Mouse (Mus musculus) CH12.LX (cell line): Measurements from ENCODE around the gene Etv2.

Experiments
- E2F4 ChIP-seq: IDR thresholded peaks from 2 replicates; pipeline ENCODE4 v1.6.1; 2011; ENCODE audit warnings: low read depth, low read length, improper control_type of control experiment; ENCODE audit not compliant: insufficient replicate concordance
- EP300 ChIP-seq: IDR thresholded peaks from 2 replicates; pipeline ENCODE4 v1.6.1; 2011; ENCODE audit warnings: low read length, improper control_type of control experiment
- GABPA ChIP-seq: IDR thresholded peaks from 2 replicates; pipeline ENCODE4 v1.6.1; 2012; ENCODE audit warnings: low read depth, low read length, improper control_type of control experiment, inconsistent platforms; ENCODE audit not compliant: insufficient replicate concordance
- HCFC1 ChIP-seq: IDR thresholded peaks from 2 replicates; pipeline ENCODE4 v1.6.1; 2012; ENCODE audit warnings: low read depth, mild to moderate bottlenecking, inconsistent platforms, low read length, improper control_type of control experiment
- POLR2A ChIP-seq: IDR thresholded peaks from 2 replicates; pipeline ENCODE4 v1.6.1; 2011; ENCODE audit warnings: low read depth, mild to moderate bottlenecking, improper control_type of control experiment, low read length

DNA sequence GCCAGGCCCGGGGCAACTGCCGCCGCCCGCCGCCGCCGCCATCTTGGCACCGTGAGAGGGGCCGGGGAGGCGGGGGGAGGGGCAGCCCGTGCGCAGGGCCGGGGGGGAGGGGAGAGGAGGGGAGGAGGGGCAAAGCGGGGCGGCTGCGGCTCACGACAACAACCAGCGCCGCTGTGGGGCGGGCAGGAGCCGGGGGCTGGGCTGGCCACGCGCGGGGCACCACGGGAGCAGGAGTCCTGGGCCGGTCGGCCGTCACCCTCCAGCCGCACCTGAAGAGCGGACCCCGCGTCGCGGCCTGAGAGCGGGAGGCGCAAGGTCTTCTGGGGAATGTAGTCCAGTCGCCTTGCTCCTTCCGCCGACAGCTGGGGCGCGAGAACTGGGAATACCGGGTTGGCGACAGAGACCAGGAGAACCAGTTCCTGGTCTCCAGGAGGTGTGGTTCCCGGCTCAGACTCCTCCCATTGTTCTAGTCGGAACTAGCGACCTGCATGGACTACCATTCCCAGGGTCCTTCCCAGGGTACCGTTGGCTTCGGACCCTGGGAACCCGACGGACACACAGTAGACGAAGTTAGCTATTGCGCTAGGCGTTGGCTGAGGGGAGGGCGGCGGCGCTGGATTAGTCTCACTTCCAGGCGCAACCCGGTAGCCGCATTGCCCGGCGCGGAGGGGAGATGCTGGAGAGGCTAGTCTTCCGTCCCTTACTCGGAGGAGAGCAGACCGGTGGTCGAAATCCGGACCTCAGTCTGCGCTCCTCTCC, 46.8 kb downstream of the Etv2 start, which contains the start of gene Kmt2b:
- no peak for TF ChIP-seq EP300
- TF ChIP-seq E2F4 = no peak
- peak; percentile 55 for TF ChIP-seq POLR2A
- TF ChIP-seq HCFC1 = peak; percentile 93
- no peak; the same call in 1 of the 2 replicates for TF ChIP-seq GABPA
